Mouse (Mus musculus) gastrocnemius, adult 2 months (tissue): ENCODE results near the gene Rbp7. TPM values are rescaled to one million over a fixed set of nuclear protein-coding genes. Genes with fewer than 3 reads are reported as not detected.
A peak's percentile ranks its signal among the peaks of the same experiment; 100 is the strongest.

Experiments
- DNase-seq: peaks from one replicate; pipeline ENCODE4 v3.0.0; 2022
- H3K27ac ChIP-seq: fragments of 200-600 bp; 2 replicates; pipeline ENCODE4 v1.8.1; 2022; ENCODE audit warnings: mild to moderate bottlenecking
- H3K4me3 ChIP-seq: fragments of 200-600 bp; 2 replicates; pipeline ENCODE4 v1.8.1; 2022; ENCODE audit warnings: mild to moderate bottlenecking, moderate library complexity
- CTCF ChIP-seq: fragments of 200-600 bp; IDR thresholded peaks from 2 replicates; pipeline ENCODE4 v1.8.1; 2022; ENCODE audit warnings: antibody characterized with exemption, mild to moderate bottlenecking, moderate library complexity
- intact Hi-C: fragments of 180-260 bp; cut with DNase I; formaldehyde crosslinking; loops from one replicate; pipeline ENCODE4 v1.15.1; 2025
- long read RNA-seq, 2 experiments: library from polyadenylated mRNA; stranded (forward); transcript quantifications; one replicate each; pipeline ENCODE4 v2.0.0; 2021
- total RNA-seq, 2 experiments: library from RNA; stranded (reverse); gene quantifications; 2 replicates each; pipeline ENCODE4 v1.2.3; 2021

Rbp7 gene
- 10 to 100 TPM in 1 of 2 experiments, 1 to 10 TPM in 1; 7.9 to 21.0 TPM for total RNA-seq
- long read RNA-seq, experiment 1, transcript Rbp7-201 (4 exons, 619 nt), result major isoform, 35 of 36 reads
- long read RNA-seq, experiment 1, partial matches to known transcripts, result 0 of 36 reads
- long read RNA-seq, experiment 1, other reads (novel, unspliced or antisense), result 1 of 36 reads
- long read RNA-seq, experiment 2, transcript Rbp7-201 (4 exons, 619 nt), result major isoform, 9 of 9 reads
- long read RNA-seq, experiment 2, partial matches to known transcripts, result 0 of 9 reads
- long read RNA-seq, experiment 2, other reads (novel, unspliced or antisense), result 0 of 9 reads

GRCm38 (mm10) chr4:149454879-149455278 lies at the start of gene Rbp7:
Gene Rbp7 (minus strand): TSS chr4:149454978.
- no peak; the same call in 1 of the 2 replicates for TF ChIP-seq CTCF
- intact Hi-C loops, result loop anchor here (5.0 kb wide), 2 partner anchors 32 to 87 kb away; partner anchors contain the start of genes Lzic and Nmnat1
- H3K4me3 ChIP-seq, result peak within 1 kb of the TSS; percentile 56
- H3K27ac ChIP-seq, result peak within 1 kb of the TSS; percentile 55
- DNase-seq, result peak; percentile 31

- intact Hi-C loops, result no loop called here
- no peak overlapping the region for H3K27ac ChIP-seq
Observed at GRCm38 (mm10) chr4:149504363-149504762, 49.6 kb upstream of the Rbp7 start.

GRCm38 (mm10) chr4:149499790-149500189 lies 45.0 kb upstream of the Rbp7 start:
- intact Hi-C loops, result no loop called here
- no peak for TF ChIP-seq CTCF
- DNase-seq, result no peak
- Histone ChIP-seq H3K4me3 (no peak overlapping the region), H3K27ac (no peak overlapping the region)

More at GRCm38 (mm10) chr4:149504363-149504762, 49.6 kb upstream of the Rbp7 start:
- DNase-seq, result no peak
- H3K4me3 ChIP-seq, result no peak overlapping the region
- no peak for TF ChIP-seq CTCF

GRCm38 (mm10) chr4:149498901-149499300 lies 44.1 kb upstream of the Rbp7 start:
- DNase-seq, result no peak

GRCm38 (mm10) chr4:149496612-149497011 lies 41.8 kb upstream of the Rbp7 start:
- DNase-seq, result no peak
- intact Hi-C loops, result no loop called here
- no peak overlapping the region for H3K4me3 ChIP-seq
- no peak for TF ChIP-seq CTCF
- H3K27ac ChIP-seq, result no peak overlapping the region

More at GRCm38 (mm10) chr4:149498901-149499300, 44.1 kb upstream of the Rbp7 start:
- intact Hi-C loops, result no loop called here
- TF ChIP-seq CTCF, result no peak
- Histone ChIP-seq H3K4me3 (no peak overlapping the region), H3K27ac (no peak overlapping the region)

GRCm38 (mm10) chr4:149491151-149491550 lies 36.4 kb upstream of the Rbp7 start:
- intact Hi-C loops, result no loop called here
- peak; percentile 42; the same call in 1 of the 2 replicates for TF ChIP-seq CTCF

GRCm38 (mm10) chr4:149489415-149490240 lies 34.9 kb upstream of the Rbp7 start:
- Histone ChIP-seq H3K27ac (no peak overlapping the region), H3K4me3 (no peak overlapping the region)
- no peak for DNase-seq
- intact Hi-C loops, result loop anchor here (5.0 kb wide), 1 partner anchor 37 kb away; the partner anchor contains the start of gene Rbp7
- no peak for TF ChIP-seq CTCF

More at GRCm38 (mm10) chr4:149491151-149491550, 36.4 kb upstream of the Rbp7 start:
- Histone ChIP-seq H3K4me3 (no peak overlapping the region), H3K27ac (no peak overlapping the region)
- DNase-seq, result no peak

GRCm38 (mm10) chr4:149487729-149488128 lies 33.0 kb upstream of the Rbp7 start:
- intact Hi-C loops, result loop anchor here (2.0 to 5.0 kb wide), 2 partner anchors 35 to 55 kb away; partner anchors contain the start of gene Rbp7
- DNase-seq, result no peak
- TF ChIP-seq CTCF, result no peak
- no peak overlapping the region for H3K4me3 ChIP-seq
- no peak overlapping the region for H3K27ac ChIP-seq

- TF ChIP-seq CTCF, result peak; percentile 55
- intact Hi-C loops, result loop anchor here (2.0 to 5.0 kb wide), 2 partner anchors 34 to 57 kb away; partner anchors contain the start of gene Rbp7
- H3K27ac ChIP-seq, result peak overlapping the region; percentile 97
- peak overlapping the region; percentile 86 for H3K4me3 ChIP-seq
- no peak for DNase-seq
Observed at GRCm38 (mm10) chr4:149485825-149486206, 31.0 kb upstream of the Rbp7 start.

- Histone ChIP-seq H3K4me3 (peak within 1 kb of the TSS; percentile 86), H3K27ac (peak within 1 kb of the TSS; percentile 97)
- peak; percentile 97 for DNase-seq
- intact Hi-C loops, result loop anchor here (5.0 kb wide), 1 partner anchor 33 kb away; the partner anchor contains the start of gene Rbp7
- TF ChIP-seq CTCF, result no peak; the same call in 1 of the 2 replicates
Observed at GRCm38 (mm10) chr4:149485053-149485824, 30.5 kb upstream of the Rbp7 start, which contains the start of the genes Nmnat1 and Lzic. Gene Nmnat1 (minus strand): TSS chr4:149485202. Gene Lzic (plus strand): TSS chr4:149485229.

GRCm38 (mm10) chr4:149484566-149484965 lies 29.8 kb upstream of the Rbp7 start:
- no peak for TF ChIP-seq CTCF
- intact Hi-C loops, result no loop called here
- H3K27ac ChIP-seq, result peak overlapping the region; percentile 97
- H3K4me3 ChIP-seq, result peak overlapping the region; percentile 86
- no peak for DNase-seq

- Histone ChIP-seq H3K4me3 (no peak within 1 kb of the TSS), H3K27ac (no peak within 1 kb of the TSS)
- DNase-seq, result no peak
- intact Hi-C loops, result no loop called here
- no peak for TF ChIP-seq CTCF
Observed at GRCm38 (mm10) chr4:149477078-149477477, 22.3 kb upstream of the Rbp7 start, which contains the start of gene Tmem274. Gene Tmem274 (plus strand): TSS chr4:149477378.
